Mouse (Mus musculus) right cerebral cortex, postnatal 36 days (tissue): ENCODE measurements around the gene Tnpo1.
"Not testable (repeated sequence)": the region's sequence is repeated elsewhere in the genome, so short reads cannot be mapped to it uniquely, and the experiment has no call there.

Source experiments
- DNase-seq, 2 experiments: peaks; one replicate each; pipeline ENCODE4 v3.0.0; 2022; ENCODE audit warnings: low spot score in 2 of 2, mixed read lengths in 1 of 2

Tnpo1 gene

DNA sequence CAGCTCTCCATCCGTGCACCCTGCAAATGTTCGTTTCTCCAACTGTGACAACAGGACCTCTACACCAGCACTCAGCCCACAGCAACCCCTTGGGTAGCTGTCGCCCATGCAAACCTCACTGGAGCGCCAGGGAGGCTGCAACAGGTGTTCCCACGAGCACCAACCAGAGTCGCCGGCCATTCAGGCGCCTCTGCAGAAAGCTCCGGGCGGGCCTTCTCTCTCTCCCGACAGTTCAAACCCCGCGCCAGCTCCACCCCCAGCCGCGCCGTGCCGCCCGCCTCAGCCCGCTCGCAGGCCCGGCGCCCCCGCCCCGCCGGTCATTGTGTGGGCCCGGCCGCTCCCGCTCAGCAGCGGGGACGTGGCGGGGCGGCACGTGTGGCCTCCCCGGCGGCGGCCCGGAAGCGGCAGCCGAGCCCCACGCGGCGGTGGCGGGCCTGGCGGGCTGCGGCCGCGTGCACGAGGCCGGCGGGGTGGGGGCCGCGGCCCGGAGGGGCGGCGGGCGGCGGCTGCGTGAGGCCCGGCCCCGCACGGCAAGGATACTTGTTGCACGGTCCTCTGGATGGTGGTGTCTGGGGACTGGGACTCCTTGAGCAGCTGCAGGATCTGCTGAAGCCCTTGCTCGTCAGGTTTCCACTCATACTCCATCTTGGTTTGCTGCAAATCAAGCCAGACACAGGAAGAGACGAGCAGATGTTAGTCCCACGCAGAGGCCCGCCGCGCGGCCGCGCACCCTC is 35.9 kb downstream of the Tnpo1 start:
- DNase-seq: peak; percentile 31 to 34

DNA sequence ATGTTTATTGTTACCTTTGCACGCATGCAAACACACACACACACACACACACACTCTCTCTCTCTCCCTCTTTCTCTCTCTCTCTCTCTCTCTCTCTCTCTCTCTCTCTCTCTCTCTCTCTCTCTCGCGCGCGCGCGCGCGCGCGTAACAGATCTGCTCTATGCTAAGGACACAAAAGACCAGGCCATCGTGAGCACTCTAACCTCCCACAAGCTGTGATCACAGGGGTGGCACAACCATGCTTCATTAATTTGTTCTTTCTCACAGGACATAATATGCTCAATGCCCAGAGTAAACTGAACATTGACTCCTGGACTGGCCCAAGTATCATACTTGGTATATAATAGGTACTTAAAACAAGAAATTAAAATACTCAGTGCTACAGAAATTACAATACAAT is 37.0 kb downstream of the Tnpo1 start:
- no peak for DNase-seq

DNA sequence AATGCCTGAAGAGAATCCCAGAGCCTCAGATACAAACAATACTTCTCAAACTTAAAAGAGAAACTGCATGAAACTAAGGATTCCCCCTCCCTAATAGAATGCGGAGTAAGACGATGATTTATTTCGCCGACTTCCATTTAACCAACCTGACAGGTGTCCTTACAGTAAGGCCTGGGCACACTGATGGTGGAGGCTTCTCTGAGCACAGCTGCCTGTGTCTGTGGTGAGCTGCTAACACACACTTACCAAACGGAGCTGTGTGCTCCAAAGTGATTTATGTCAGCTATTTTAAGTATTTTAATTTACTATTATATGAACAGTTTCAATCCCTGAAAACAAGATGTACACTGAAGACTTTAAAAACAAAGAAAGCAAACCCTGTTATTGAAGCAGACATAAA is 42.4 kb downstream of the Tnpo1 start:
- DNase-seq: no peak

DNA sequence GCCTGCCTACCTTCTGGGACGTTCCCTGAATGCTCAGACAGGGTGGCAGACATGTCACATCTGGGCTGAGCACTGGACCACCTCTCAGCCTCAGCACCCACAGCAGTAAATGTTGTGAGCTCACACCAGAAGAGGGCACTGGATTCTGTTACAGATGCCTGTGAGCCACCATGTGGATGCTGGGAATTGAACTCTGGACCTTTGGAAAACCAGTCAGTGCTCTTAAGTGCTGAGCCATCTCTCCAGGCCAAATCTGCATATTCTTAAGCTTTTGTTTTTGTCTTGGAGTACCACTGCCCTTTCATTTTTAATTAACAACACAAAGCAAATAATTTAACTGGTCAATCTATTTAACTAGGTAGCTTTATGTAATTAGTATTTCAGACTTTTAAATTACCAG is 44.2 kb downstream of the Tnpo1 start:
- DNase-seq: no peak

DNA sequence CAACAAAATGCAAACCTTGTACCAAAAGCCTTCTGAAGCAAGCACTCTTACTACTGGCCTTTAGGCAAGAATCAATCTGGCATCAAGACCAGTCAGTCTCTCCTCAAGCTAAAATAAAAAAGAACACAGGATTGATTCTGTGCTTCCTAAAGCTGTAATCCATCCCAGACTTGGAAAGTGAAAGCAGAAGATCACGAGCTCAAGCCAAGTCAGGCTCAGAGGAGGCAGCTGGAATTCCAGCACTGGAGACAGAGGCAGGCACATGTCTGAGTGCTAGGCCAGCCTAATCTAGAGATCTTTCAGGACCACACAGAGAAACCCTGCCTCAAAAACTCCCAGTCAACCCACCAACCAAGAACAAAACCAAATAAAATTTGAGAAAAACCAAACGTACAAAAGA is 45.8 kb downstream of the Tnpo1 start:
- DNase-seq: no peak

DNA sequence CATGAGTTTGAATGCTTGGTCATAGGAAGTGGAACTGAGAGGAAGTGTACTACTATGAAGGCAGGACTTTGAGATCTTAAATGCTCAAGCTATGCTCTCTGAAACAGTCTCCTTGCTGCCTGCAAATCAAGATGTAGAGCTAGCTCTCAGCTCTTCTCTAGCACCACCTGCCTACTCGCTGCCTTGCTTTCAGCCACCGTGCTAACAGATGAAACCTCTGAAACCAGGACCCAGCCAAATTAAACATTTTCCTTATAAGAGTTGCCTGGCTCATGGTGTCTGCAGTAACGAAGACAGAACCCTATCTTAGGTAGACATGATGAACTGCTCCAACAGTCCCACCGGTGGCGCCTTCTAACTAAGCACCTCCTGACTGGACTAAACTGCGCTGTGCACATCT is 46.8 kb downstream of the Tnpo1 start:
- DNase-seq: no peak

DNA sequence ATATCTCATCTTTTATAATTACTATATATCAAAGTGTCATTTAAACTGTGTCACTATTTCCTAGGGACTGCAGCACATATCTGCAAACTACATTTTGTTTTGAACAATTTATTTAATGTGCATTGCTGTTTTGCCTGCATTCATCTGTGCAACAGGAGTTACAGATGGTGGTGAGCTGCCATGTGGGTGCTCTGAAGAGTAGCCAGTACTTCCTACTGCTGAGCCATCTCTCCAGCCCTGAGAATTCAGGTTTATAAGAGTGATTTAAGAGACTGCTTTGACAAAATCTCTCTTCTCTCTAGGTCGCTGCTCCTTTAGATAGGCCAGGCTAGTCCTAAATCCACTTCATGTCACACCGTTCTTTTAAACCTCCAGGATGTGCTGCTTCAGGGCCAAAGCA is 49.0 kb downstream of the Tnpo1 start:
- DNase-seq: no peak

DNA sequence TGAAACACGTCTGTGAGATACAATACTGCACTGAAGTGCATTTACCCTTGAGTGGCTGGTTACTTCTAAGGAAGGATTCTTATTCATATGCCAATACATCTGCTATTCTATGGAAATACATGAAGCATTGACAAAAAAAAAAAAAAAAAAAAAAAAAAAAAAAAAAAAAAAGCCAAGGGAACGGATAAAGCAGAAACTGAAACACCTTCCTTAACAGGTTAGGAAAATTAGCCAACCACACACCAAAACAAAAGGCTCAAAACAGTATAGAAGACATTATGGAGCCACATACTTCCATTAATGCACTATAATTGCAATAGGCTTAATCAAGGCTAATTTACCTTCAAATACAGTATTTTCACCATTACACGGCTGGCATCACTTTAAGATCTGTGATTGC is 51.5 kb downstream of the Tnpo1 start:
- no peak for DNase-seq

DNA sequence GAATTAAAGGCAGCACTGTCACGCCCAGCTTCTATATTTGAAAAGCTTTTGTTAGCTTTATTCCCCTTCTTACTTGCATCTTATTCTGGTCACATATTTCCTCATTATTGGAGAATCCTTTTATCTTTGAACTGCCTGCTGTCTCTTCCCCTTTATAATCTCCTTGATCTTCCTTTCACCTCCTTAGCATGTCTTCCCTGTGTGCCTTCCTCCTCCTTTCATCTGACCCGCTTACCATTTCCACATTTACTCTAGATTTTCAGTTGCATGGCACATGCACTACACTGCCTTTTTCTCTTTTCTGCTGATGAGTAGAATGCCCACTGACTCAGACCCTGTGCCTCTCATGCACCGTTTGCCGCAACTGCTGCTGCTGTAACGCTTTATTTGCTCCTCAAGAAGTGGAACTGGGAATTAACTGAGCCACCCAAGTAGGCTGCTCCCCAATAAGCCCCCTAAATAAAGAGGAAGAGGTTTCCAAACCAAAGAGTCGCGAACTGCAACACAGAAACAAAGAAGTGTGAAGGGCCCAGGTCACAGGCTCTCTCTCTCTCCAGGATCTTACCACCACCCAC is 53.8 kb downstream of the Tnpo1 start:
- no peak for DNase-seq

DNA sequence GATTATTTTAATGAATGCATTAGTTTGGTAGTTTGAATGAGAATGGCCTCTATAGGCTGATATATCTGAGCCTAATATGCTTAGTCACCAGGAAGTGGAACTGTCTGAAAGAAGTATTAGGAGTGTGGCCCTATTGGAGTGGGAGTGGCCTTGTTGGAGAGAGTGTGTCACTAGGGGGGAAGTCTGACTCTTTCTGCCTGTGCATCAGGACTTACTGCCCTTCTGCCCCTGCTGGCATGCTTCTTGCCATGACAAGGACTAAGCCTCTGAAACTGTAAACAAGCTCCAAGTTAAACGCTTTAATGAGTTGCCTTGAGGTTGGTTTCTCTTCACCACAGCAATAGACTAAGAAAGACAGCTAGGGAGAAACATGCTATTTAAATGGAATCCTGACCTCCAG is 54.9 kb downstream of the Tnpo1 start:
- no peak for DNase-seq

DNA sequence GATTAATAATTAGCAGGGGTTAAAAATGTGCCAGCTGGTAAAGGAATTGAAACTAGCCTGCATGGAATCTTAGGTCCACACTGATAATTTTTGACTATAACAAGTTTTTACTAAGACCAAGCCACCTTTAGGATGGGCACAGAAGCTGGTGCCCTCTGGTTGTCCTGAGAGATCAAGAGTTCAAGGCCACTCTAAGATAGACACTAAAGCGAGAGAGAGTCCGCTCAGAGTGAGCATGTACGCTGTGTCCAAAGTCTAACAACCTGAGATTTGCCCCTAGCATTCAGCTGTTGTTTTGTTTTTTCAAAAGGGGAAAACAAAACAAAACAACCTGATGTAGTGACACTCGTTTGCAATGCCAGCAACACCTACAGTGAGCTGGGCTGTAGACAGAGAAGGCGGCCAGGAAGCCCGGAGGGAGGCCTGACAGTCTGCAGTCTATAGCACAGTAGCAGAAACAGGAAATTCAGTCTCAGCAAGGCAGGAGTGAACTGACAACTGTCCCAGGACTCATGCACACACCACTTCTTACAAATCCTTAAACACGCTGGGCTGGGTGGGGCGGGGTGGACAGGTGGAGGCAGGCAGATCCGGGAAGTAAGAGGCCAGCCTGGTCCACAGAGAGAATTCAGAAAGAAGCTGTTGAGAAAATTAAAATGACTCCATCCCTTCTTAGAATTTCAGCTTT is 57.8 kb downstream of the Tnpo1 start:
- DNase-seq: no peak

DNA sequence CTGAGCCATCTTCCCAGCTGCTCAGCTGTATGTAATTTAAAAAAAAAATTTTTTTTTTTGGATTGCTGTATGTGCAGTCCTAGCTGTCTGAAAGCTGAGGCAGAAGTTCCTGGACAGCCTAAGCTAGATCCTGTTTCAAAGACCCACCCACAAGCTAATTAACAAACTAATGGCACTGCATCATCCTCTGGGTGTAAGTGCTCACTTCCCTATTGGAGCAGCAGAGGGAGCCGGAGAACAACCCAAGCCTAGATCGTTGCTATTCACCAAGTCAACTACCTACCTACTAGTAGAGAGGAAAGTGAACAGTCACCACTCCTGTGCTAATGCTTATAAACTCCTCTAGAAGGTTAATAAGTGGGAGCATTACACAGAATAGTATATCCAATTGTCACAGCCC is 58.4 kb downstream of the Tnpo1 start:
- peak in 1 of 2 experiments; percentile 36 for DNase-seq

DNA sequence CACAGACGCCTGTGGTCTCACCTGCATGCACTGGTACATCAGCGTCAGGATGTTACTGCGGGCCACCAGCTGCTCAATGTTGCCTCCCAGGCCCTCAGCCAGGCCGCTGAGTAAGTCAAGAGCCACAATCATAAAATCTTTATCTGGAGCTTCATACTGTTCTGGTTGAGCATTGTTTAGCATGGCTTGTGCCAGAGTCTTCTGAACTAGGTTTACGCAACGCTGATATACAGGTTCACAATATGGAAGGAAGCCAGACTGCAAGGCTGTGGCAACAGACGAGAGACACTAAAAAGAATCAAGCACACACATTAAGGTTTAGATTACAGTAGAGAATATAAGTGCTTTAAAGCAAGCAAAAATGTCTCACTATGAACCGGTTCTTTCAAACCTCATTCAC is 70.9 kb downstream of the Tnpo1 start:
- DNase-seq: no peak

DNA sequence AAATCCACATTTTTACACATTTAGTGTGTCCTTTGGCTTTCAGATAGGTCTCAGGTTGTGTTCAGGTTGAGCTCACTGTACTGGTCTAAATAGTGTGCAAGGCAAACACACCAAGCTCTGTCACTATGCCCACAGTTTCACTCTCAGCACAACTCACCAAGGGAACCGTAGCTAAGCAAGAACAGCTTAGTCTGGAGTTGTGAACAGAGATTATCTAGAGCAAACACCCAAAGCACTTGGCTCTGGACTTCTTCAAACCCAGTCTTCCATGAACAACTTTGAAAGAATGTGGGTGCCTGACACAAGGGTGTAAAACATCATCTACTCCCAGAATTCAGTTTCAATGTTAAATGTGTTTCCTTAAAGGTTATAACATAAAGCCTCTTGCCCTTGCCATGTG is 80.4 kb downstream of the Tnpo1 start:
- DNase-seq: no peak

DNA sequence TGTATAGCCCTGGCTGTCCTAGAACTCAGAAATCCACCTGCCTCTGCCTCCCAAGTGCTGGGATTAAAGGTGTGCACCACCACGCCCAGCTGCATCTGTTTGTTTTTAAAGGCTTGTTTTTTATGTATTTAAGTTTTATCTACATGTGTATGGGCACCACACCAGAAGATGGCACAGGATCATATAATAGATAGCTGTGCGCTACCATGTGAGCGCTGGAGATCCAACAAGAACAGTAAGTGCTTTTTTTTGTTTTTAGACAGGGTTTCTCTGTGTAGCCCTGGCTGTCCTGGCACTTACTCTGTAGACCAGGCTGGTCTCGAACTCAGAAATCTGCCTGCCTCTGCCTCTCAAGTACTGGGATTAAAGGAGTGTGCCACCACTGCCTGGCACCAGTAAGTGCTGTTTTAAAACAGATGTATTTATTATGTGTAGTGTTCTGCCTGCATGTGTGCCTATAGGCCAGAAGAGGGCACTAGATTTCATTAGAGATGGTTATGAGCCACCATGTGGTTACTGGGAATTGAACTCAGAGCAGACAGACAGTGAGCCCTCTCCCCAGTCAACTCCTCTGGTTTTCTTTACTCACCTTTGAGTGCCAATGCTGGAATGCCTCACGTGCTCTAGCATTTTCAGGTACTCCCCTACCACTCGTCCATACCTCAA is 89.6 kb downstream of the Tnpo1 start:
- no peak for DNase-seq

DNA sequence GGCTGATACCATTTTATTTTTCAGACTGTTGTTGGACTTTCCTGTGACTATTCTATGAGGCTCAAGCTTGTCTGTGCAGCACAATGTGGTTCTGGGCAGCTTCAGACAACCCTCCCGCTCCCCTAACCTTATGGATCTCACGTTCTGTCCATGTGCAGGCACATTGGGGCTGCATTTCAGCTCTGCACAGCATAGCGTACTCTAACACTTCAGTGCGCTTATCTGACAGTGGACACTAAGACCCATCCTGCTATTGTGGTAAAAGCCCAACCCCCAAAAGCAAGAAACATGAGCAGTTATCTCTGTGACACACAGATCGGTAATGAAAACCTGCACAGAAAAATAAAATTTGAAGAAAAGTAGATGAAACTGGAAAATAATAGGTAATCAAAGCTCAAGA is 90.4 kb downstream of the Tnpo1 start:
- DNase-seq: no peak

DNA sequence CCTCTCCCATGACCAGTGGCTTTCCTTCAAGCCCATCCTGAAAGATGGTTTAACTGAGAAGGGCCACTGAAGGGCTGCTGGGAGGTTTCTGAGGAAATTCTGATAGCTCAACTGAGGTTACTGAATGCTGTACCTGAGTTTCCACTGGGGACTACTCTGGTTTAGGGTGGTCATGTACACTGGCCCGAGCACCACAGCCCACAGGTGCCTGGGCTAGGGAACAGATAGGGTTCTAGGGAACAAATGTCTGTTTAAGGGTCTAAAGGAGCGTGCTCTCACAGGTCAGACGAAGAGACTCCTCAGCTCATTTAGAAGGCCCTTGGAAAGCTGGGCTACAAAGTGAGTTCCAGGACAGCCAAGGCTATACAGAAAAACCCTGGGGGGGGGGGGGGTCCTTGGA is 91.5 kb downstream of the Tnpo1 start:
- no peak for DNase-seq

DNA sequence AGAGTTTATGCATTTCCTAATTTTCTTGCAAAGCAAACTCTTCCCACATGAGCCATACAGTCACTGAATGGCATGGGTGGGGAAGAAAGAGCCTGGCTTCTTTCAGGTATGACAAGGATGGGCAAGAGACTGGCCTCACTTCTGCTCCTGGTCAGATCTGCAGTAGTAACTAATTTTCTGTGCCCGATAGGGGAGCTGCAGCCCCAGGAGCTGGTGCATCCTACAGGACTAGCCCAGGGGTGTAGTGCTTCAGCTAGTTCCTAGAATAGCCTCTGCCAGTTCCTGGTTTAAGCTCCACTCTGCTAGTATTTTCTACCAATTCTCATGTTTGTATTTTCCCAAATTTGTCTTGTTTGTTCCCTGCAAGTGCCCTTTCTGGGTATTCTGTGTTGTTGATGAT is 92.0 kb downstream of the Tnpo1 start:
- no peak for DNase-seq

DNA sequence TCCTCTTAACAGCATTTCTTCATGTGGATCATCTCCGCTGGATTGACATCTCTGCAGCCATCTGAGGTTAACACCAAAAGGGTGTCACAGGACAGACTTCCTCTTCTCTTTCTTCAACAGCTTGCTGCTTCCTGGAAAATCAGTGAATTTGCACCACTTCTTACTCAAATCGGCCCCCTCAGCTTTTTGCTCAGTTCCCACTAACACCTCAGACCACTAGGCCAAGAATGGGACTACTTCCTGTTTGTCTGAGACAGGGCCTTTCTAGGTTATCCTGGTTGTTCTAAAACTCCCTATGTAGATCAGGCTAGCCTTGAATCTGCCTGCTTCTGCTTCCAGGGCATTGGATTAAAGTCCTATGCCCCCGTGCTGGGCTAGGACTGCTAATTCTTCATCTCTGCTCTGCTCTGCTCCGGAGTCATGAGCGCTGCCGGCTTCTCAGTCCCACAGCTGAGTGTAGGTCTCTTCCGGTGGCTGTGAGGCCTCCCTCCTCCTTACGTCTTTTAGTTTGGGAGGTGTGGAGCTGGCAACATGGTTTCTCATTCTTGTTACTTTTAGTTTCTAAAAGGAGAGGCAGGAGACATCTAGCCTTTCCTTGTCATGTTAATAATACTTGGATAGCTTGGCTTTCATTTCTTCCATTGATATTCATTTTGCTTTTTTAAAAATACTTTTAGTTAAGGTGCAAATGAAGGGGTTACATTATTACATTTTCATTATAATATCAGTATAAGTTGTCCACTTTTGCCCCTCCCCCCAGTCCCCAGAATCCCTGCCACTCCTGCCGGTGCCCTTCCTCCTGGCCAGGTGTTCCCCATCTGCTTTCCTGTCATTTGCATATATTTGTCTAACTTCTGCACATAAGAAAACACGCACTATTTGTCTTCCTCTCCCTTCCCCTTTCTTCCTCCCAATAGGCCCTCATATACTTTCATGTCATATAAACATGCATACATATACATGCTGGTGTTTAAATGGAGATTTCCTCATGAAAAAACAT is 93.4 kb downstream of the Tnpo1 start:
- DNase-seq: no peak

DNA sequence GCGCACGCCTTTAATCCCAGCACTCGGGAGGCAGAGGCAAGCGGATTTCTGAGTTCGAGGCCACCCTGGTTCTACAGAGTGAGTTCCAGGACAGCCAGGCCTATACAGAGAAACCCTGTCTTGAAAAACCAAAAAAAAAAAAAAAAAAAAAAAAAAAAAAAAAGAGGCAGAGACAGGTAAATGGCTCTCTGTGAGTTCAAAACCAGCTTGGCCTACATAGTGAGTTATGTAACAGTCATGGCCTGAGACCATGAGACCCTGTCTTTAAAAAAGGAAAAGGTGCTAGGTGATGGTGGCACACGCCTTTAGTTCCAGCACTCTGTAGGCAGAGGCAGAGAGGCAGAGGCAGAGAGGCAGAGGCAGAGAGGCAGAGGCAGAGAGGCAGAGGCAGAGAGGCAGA is 97.2 kb downstream of the Tnpo1 start:
- DNase-seq: not testable (repeated sequence)

DNA sequence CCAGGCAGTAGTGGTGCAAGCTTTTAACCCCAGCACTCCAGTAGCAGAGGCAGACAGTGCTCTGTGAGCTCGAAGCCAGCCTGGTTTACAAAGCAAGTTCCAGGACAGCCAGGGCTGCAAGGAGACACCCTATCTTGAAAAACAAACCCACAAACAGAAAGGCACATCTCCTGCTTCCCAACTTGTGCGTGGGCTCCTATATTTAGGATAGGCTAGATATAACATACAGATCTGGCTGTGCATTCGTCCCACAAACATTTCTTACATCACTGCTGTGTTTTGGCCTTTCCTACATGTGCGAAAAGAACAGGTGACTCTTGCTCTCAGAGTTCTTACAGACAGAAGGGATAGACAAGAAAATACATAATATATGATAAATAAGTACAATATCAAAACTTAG is 100.6 kb downstream of the Tnpo1 start:
- no peak for DNase-seq

DNA sequence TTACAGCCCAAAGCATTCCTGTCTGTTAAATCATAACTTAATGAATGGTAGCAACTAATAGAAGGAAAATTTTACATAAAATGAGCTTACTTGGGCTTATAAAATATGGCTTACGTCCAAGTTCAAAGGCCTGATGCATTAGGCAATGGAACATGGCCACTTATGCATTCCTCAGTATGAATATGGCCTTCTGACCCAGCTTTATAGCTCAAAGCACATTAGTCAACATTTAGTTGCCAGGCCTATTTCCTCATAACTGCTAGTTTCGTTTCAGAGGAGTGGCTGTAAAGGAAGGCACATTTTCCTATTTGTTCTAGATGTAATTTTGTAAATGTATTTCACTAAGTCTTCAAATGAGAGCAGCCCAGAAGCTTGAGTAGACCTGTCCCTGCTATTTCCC is 107.1 kb downstream of the Tnpo1 start:
- DNase-seq: no peak
